Mouse (Mus musculus) heart, postnatal 4 days (tissue): ENCODE data around the gene Synj1. TPM values are rescaled to one million over a fixed set of nuclear protein-coding genes. Genes with fewer than 3 reads are reported as not detected.

ENCODE experiments used
- DNase-seq: peaks from one replicate; pipeline ENCODE4 v3.0.0; 2021
- total RNA-seq, 2 experiments: library from RNA; stranded (reverse); gene quantifications; 2 replicates each; pipeline ENCODE4 v1.2.3; 2021

Gene Synj1
- 10 to 100 TPM; 29.2 to 32.6 TPM for total RNA-seq

GRCm38 (mm10) chr16:91011021-91011683 is at the start of gene Synj1:
Gene Synj1 (minus strand): TSS chr16:91011308.
- peak; percentile 91 for DNase-seq

GRCm38 (mm10) chr16:91057741-91058140 is 46.6 kb upstream of the Synj1 start:
- DNase-seq = no peak

GRCm38 (mm10) chr16:91057261-91057660 is 46.2 kb upstream of the Synj1 start:
- DNase-seq = no peak

- DNase-seq = no peak
Observed at GRCm38 (mm10) chr16:91056043-91056821, 45.1 kb upstream of the Synj1 start.

DNA sequence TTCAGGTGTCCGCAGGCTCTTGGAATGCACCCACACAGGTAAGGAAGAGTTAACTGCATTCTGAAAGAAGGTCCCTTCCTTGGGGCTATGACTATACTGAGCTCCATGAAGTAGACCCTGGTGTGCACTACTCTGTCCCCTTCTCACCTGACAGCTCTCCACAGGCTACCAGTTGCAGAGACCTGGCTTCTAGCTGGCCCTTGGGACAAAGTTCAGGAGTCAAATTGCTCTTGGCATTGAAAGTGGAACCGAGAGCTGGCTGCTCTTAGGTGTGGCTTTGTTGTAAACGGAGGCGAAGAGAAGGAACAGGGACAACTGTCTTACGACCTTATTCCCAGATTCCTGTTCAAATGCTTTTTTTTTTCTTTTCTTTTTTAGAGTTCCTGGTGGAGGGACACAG is 44.0 kb upstream of the Synj1 start:
- no peak for DNase-seq

GRCm38 (mm10) chr16:91053599-91053998 is 42.5 kb upstream of the Synj1 start:
- DNase-seq = no peak

GRCm38 (mm10) chr16:91045511-91045910 is 34.4 kb upstream of the Synj1 start:
- DNase-seq = peak; percentile 67

- peak; percentile 99 for DNase-seq
Observed at GRCm38 (mm10) chr16:91044270-91045182, 33.4 kb upstream of the Synj1 start, which contains the start of gene Paxbp1. Gene Paxbp1 (minus strand): TSS chr16:91044543.

GRCm38 (mm10) chr16:91043461-91044248 is 32.5 kb upstream of the Synj1 start:
- DNase-seq = peak; percentile 74

- no peak for DNase-seq
Observed at GRCm38 (mm10) chr16:91042640-91043039, 31.5 kb upstream of the Synj1 start.

GRCm38 (mm10) chr16:91035866-91036265 is 24.8 kb upstream of the Synj1 start:
- DNase-seq = no peak

DNA sequence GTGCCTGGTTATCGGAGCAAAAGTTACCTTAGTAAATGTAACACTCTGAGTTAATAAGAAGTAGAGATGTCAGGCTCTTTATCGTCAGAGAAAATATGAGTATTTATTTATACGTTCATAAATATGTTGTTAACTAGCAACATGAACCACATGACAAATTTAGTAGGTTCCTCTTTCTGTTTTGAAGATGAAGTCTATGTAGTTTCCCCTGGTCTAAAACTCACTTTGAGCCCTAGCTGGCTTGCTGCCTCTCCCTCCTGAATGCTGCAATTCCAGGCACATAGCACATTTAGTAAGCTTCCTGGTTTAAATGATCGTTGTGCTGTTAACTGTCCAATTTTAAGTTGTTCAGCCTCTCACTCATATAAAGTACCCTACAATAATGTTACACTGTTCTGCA is 19.6 kb upstream of the Synj1 start:
- DNase-seq = no peak

GRCm38 (mm10) chr16:91029901-91030300 is 18.8 kb upstream of the Synj1 start:
- DNase-seq = no peak

- DNase-seq = no peak
Observed at GRCm38 (mm10) chr16:91029161-91029743, 18.1 kb upstream of the Synj1 start.

DNA sequence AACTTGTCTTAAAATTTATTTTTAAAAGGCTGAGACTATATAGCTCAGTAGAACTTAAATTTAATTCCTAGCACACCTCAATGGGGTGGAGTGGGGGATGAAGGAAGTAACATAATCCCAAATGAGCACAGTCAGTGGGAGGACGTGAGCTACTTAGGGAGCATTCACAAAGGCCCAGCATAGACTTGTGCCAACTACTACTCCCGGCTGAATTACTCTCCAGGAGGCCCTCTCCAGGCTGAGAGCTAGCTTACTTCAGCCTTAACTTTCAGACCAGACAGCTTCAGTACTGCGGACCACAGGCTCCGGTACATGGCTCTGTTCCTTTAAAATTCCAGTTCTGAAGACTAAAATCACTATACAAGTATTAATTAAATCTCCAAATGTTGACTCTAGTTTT is 15.2 kb upstream of the Synj1 start:
- no peak for DNase-seq

DNA sequence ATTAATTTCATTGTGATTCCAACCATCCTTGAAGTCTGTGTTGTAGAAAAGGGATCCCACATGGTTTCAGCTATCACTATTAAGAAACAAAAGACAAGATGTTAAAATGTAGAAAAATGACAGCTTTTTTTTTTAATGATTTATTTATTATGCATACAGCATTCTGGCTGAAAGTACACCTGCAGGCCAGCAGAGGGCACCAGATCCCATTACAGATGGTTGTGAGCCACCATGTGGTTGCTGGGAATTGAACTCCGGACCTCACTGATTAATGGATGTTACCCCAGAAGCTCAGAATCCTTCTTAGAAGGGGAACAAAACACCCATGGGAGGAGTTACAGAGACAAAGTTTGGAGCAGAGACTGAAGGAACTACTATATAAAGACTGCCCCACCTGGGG is 12.3 kb upstream of the Synj1 start:
- DNase-seq = peak; percentile 26

GRCm38 (mm10) chr16:91020842-91021483 is 9.9 kb upstream of the Synj1 start:
- no peak for DNase-seq

- no peak for DNase-seq
Observed at GRCm38 (mm10) chr16:91019476-91019875, 8.4 kb upstream of the Synj1 start.

DNA sequence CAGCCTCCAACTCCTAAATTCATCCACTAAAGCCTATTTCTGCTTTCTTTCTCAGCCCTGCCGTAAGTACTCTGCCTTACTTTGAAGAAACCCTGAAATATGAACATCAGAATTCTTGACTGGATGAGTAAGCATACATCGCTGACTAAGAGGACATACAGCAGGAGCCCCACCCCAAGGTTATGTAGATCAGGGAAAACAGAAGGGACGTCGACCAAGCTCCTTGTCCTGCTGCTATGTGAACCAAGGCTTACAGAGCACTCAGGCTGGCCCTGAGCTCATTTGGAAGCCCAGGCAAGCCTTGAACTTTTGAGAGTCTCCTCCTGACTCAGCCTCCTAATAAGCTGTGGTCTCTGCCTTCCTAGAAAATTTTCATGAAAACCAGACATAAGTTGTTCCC is 4.7 kb upstream of the Synj1 start:
- DNase-seq = no peak

DNA sequence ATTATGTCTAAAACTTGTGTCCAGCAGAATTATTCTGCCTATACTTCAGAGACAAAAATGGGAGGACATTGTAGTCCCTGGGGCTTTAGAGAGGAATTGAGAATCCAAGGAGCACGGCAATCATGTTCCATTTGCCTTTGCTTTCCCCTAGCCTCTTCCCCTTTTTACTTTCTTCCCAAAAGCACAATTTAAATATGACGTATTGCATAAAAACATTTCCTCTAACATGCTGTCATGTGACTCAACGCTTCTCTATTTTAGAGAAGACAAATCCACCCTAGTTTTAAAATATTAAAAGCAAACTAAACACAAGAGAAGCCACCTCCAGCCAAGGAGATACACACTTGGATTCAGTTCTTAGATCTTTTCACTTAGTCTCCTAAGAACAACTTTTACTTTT is 739 bp upstream of the Synj1 start:
- DNase-seq = no peak

GRCm38 (mm10) chr16:91010581-91011020 is 507 bp downstream of the Synj1 start:
- DNase-seq = no peak
